Mouse (Mus musculus) T-helper 1 cell (primary cell): ENCODE results near the gene Prkcg.
"Not testable (repeated sequence)": the region's sequence is repeated elsewhere in the genome, so short reads cannot be mapped to it uniquely, and the experiment has no call there.

Experiments used
- in situ Hi-C: fragments of 300-600 bp; cut with MboI, MseI; formaldehyde crosslinking; loops from one replicate; pipeline ENCODE4 v1.15.1; 2025; ENCODE audit warnings: high pct_unique_total_duplicates

The Prkcg gene

GRCm38 (mm10) chr7:3290257-3291033 is 1.5 kb downstream of the Prkcg start:
- in situ Hi-C loops = no loop called here

DNA sequence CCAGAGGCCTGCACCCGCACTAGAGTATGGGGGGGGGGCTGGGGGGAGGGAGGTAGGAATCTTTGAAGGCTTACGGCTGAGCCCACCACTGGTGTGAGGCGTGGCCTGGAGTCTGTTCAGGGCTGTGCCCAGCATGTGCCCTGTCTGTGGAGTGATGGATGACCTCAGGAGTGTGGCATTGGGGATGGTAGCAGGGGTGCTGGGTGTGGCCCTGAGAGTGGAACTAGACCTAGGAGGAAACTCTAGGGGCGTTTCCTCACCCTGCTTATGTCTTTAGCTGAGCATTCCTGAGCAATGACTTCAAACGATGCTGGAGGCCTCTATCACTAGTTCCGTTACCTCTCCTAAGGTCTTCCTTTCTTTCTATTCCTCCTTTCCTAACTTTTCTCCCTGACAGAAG is 2.2 kb downstream of the Prkcg start:
- in situ Hi-C loops = no loop called here

- in situ Hi-C loops = no loop called here
Measured at GRCm38 (mm10) chr7:3291764-3292163, 2.8 kb downstream of the Prkcg start.

GRCm38 (mm10) chr7:3292271-3292670 is 3.3 kb downstream of the Prkcg start:
- in situ Hi-C loops = not testable (repeated sequence)

DNA sequence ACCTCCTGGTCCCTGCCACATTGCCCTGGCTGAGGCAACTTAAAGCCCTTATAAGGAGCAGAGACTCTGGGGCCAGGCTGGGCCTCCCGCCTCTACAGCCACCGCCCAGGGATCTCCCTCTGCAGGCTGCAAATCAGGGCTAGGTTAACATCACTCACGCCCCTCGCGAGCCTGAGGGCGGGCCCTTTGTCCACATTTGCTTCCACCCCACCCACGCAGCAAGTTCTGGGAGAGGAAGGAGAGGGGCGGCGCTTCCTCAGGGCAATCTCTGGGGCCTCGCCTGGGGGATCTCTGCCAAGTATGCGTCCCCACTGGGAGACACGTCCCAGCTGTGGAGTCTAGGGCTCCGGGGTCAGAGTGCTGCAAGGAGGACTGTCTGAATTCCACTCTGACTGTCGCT is 3.8 kb downstream of the Prkcg start:
- in situ Hi-C loops = no loop called here

GRCm38 (mm10) chr7:3294794-3295193 is 5.8 kb downstream of the Prkcg start:
- in situ Hi-C loops = no loop called here

DNA sequence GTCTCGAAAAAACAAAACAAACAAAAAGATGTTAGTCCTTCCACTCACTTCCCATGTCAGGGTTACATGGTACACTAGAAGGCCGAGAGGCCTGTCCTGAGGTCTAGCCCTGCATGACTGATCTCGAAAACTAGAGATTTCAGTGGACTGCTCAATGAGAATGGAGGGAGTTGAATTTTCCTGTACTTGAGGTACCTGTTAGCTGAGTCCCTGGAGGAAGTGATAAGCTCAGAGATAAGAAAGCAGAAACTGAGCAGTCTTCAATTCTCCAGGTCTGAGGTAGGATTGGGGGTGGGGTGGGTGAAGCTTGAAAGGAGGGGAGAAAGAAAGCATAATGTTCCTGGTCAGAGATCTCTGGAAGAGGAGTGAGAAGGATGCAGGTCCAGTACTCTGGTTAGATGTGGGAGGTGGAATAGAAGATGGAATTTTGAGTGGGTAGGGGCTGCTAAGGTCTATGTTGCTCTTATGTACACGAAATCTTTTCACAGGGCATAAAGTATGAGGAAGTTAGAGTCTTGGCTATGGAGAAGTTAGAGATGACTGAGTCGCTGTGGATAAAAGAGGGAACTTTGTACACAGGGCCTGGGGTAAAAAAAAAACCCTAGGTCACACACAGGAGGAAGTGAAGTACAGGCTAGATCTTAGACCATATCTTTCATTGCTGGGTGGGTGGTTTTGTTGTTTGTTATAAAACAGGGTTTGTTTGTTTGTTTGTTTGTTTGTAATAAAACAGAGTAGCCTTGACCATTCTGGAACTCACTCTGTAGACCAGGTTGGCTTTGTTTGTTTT is 6.5 kb downstream of the Prkcg start:
- in situ Hi-C loops = no loop called here

DNA sequence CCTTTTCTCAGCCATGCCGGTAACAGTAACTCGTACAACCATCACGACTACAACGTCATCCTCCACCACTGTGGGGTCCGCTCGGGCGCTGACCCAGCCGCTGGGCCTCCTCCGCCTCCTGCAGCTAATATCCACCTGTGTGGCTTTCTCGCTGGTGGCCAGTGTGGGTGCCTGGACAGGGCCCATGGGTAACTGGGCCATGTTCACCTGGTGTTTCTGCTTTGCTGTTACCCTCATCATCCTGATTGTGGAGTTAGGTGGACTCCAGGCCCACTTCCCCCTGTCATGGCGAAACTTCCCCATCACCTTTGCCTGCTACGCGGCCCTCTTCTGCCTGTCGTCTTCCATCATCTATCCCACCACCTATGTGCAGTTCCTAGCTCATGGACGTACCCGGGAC is 7.7 kb downstream of the Prkcg start:
- in situ Hi-C loops = no loop called here

DNA sequence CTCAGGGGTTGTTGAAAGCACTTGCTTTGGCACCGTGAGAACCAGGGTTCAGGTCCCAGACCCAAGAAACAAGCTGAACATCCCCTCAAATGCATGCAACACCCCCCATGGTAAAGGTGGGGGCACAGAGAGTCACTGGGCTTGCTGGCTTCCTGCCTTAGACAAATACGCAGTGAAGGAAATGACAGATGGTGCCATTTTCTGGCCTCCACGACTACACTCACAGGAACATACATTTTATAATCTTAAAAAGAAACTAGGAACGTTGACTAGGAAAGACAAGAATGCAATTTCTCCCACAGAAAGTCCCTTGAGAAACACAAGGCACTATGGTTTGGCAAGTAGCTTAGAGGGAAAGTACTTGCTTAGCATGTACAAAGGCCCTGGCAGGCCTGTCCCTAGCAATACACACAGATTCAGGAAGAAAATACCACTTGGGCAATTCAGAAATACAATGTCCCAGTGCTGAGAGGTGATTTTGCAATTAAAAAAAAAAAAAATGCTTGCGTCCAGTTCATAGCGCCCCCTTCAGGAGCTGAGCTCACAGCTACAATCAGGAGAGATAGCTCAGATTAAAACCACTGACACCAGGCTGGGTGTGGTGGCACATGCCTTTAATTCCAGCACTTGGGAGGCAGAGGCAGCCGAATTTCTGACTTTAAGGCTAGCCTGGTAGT is 11.1 kb downstream of the Prkcg start:
- in situ Hi-C loops = no loop called here

- in situ Hi-C loops = no loop called here
Measured at GRCm38 (mm10) chr7:3300891-3301627, 12.1 kb downstream of the Prkcg start.

DNA sequence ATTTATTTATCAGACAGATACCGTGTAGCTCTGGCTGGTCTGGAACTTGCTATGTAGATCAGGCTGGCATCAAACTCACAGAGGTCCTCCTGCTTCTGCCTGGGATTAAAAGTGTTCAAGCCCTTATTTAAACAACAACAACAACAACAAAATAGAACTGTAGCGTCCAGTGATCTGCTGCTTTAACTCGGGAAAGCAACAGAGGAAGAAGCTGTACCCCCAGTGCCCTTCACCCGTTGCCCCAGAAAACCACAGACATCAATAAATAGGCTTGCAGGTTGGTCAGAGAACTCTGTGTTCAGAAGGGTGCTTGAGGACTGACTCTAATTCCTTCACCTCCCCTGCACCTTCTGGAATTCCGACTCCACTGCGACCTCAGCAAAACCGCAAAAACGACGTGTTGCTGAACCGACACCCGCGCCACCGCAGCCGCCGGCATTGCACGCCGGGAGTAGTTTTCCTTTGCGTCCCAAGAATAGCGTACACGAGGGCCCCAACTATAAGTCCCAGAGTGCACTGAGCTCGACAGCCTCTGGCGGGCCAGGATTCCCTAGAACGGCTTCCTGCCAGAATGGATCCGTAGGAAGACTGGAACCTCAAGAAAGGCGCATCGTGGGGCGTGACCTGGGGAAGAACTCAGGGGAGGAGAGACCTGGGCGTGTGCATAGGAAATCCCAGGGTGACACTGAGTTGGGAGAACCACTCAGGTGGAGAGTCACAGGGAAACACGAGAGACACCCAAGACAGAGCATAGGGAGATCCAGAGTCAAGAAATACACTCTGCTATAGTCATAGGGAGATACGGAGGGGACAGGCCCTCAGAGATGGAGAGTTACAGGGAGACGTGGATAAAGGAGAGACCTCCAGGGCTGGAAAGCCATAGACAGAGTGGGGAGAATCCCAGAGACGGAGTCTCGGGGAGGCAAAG is 12.9 kb downstream of the Prkcg start:
- in situ Hi-C loops = no loop called here

- in situ Hi-C loops = no loop called here
Measured at GRCm38 (mm10) chr7:3302556-3303275, 13.7 kb downstream of the Prkcg start.

DNA sequence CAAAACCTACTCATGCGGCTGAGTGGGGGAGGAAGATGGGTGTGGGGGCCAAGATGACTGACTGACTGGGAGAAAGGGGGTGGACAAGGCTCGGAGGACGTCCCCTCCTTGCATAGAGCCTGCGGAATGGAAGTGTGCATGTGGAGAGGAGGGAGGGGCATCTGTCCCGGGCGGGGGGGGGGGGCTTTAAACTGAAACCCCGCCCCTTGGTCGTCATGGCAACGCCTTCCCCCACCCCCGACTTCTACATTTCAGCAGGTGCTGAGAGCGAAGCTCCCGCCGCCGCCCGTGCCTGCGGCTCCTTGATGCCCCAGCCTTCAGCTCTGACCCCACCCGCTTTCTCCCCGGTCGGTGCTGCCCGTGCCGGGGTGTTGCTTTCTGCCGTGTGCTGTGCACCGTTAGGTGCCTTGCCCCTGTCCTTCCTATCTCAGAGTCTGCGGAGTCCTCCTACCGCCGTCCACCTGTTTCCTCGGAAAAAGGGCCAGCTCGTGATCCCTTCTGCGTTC is 14.3 kb downstream of the Prkcg start:
- in situ Hi-C loops = no loop called here

GRCm38 (mm10) chr7:3303789-3304188 is 14.8 kb downstream of the Prkcg start:
- in situ Hi-C loops = no loop called here

DNA sequence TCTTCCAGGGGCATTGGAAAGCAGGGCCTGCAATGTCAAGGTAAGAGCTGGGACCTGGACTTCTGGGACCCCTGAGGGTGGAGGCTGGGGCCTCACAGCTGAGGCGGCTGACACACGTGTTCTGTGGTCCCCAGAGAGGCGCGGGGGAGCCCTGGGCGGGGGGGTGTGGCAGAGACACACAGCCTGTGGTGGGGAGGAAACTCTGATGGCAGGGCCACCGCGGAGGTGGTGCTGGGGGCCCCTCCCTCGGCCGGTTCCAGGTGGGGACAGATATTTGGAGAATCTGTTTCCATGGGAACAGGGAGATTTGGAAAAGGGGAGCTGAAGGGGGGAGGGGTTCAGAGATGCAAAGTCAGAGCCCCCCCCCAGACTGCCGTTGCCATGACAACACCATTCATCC is 15.3 kb downstream of the Prkcg start:
- in situ Hi-C loops = no loop called here

- in situ Hi-C loops = loop anchor here (5.0 kb wide), 1 partner anchor 91 kb away; no protein-coding TSS in a partner anchor
Measured at GRCm38 (mm10) chr7:3306400-3306799, 17.4 kb downstream of the Prkcg start.

- in situ Hi-C loops = loop anchor here (5.0 kb wide), 1 partner anchor 89 kb away; no protein-coding TSS in a partner anchor
Measured at GRCm38 (mm10) chr7:3308646-3309045, 19.7 kb downstream of the Prkcg start.

GRCm38 (mm10) chr7:3310233-3310632 is 21.3 kb downstream of the Prkcg start:
- in situ Hi-C loops = no loop called here

DNA sequence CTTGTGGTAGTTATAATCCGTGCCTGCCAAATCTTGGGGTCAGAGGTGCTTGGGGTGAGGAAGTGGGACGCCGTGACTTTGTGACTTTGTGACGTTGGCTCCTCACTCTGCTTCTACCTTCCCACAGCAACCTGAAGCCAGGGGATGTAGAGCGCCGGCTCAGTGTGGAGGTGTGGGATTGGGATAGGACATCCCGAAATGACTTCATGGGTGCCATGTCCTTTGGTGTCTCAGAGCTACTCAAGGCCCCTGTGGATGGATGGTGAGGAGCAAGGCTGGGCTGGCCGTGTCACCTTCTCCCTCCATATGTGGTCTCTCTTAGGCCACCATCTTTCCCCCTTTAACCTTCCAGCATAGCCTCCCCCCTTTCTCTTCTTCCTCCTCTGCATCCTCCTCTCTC is 24.6 kb downstream of the Prkcg start:
- in situ Hi-C loops = no loop called here

- in situ Hi-C loops = no loop called here
Measured at GRCm38 (mm10) chr7:3314121-3314520, 25.1 kb downstream of the Prkcg start.
